Mouse (Mus musculus): Measurements from ENCODE around the gene Abca17. TPM values are rescaled to one million over a fixed set of nuclear protein-coding genes. Genes with fewer than 3 reads are reported as not detected.

Abca17 gene
- polyA plus RNA-seq, 1 experiment from 2014 or later, result 0.13 TPM

DNA sequence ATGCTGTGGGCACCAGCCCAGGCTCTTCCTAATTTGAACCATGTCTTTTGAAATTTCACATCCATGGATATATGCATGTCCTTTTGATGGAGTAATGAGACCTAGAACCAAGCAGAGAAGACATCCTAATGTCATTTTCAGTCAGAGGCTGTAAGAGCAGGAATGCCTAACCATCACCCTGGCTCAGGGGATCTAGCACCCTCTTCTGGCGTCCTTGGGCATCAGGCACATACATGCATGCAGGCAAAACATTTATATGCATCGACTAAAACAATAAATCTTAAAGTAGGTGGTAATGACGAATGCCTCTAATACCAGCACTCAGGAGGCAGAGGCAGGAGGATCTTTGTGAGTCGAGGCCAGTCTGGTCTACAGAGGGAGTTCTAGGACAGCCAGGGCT is 43.4 kb downstream of the Abca17 start:
- Histone ChIP-seq H3K9ac (ENCODE audit: low read length) (no peak overlapping the region), H3K4me3 (ENCODE audit: low read depth, low read length) (no peak overlapping the region), H3K27ac (ENCODE audit: low read depth, low read length) (no peak overlapping the region), H3K4me1 (ENCODE audit: control insufficient read depth, insufficient read depth, low read length) (no peaks in the 10 kb centered on the region), H3K27me3 (replicated peaks; ENCODE audit: control insufficient read depth, insufficient read depth, low read length) (no peaks in the 10 kb centered on the region), H3K9me3 (replicated peaks; ENCODE audit: control insufficient read depth, low read length) (no peaks in the 10 kb centered on the region), H3K36me3 (ENCODE audit: control insufficient read depth, insufficient read depth, low read length) (no peaks in the 10 kb centered on the region), H3K4me2 (ENCODE audit: low read length) (no peak overlapping the region)
- ATAC-seq (no peak), DNase-seq (ENCODE audit: low spot score) (peak; percentile 36)
- WGBS, result 49% methylated on average over 4 of the region's 4 CpGs

- H3K36me3 ChIP-seq (ENCODE audit: control insufficient read depth, insufficient read depth, low read length), result no peaks in the 10 kb centered on the region
- H3K9ac ChIP-seq (ENCODE audit: low read length), result no peak overlapping the region
- no peak overlapping the region for H3K27ac ChIP-seq (ENCODE audit: low read depth, low read length)
- WGBS, result 85% methylated on average over 4 of the region's 4 CpGs
- no peak overlapping the region for H3K4me2 ChIP-seq (ENCODE audit: low read length)
- H3K4me1 ChIP-seq (ENCODE audit: control insufficient read depth, insufficient read depth, low read length), result no peaks in the 10 kb centered on the region
- no peaks in the 10 kb centered on the region for H3K9me3 ChIP-seq (replicated peaks; ENCODE audit: control insufficient read depth, low read length)
- H3K27me3 ChIP-seq (replicated peaks; ENCODE audit: control insufficient read depth, insufficient read depth, low read length), result no peaks in the 10 kb centered on the region
- no peak for DNase-seq (ENCODE audit: low spot score)
- H3K4me3 ChIP-seq (ENCODE audit: low read depth, low read length), result no peak overlapping the region
- ATAC-seq, result no peak
These were observed 50.2 kb downstream of the Abca17 start for GRCm38 (mm10) chr17:24300651-24301050.

GRCm38 (mm10) chr17:24289338-24289737 is 61.5 kb downstream of the Abca17 start:
- no peak for ATAC-seq
- H3K4me1 ChIP-seq (ENCODE audit: control insufficient read depth, insufficient read depth, low read length), result no peaks in the 10 kb centered on the region
- WGBS, result 85% methylated on average over 5 of the region's 5 CpGs
- H3K27ac ChIP-seq (ENCODE audit: low read depth, low read length), result no peak overlapping the region
- no peak overlapping the region for H3K4me3 ChIP-seq (ENCODE audit: low read depth, low read length)
- DNase-seq (ENCODE audit: low spot score), result no peak
- no peaks in the 10 kb centered on the region for H3K36me3 ChIP-seq (ENCODE audit: control insufficient read depth, insufficient read depth, low read length)
- no peaks in the 10 kb centered on the region for H3K27me3 ChIP-seq (replicated peaks; ENCODE audit: control insufficient read depth, insufficient read depth, low read length)
- no peak overlapping the region for H3K9ac ChIP-seq (ENCODE audit: low read length)
- H3K9me3 ChIP-seq (replicated peaks; ENCODE audit: control insufficient read depth, low read length), result no peaks in the 10 kb centered on the region
- H3K4me2 ChIP-seq (ENCODE audit: low read length), result no peak overlapping the region

DNA sequence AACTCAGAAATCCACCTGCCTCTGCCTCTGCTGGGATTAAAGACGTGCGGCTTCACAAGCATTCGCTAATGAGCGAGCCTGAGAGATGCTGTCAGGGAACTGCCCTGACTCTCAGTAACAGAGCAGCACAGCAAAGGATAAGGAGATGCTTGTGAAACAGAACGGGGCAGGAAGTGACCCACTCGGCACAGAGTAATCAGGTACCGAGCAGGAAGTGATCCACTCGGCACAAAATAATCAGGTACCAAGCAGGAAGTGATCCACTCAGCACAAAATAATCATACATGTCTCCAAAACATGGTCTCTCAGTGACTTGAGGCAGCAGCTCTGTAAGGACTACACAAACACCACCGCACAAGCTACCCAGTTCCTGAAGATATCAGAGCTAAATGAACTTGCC is 62.4 kb downstream of the Abca17 start:
- Histone ChIP-seq H3K9ac (ENCODE audit: low read length) (no peak overlapping the region), H3K4me1 (ENCODE audit: control insufficient read depth, insufficient read depth, low read length) (no peaks in the 10 kb centered on the region), H3K9me3 (replicated peaks; ENCODE audit: control insufficient read depth, low read length) (no peaks in the 10 kb centered on the region), H3K36me3 (ENCODE audit: control insufficient read depth, insufficient read depth, low read length) (no peaks in the 10 kb centered on the region), H3K4me3 (ENCODE audit: low read depth, low read length) (no peak overlapping the region), H3K27ac (ENCODE audit: low read depth, low read length) (no peak overlapping the region), H3K4me2 (ENCODE audit: low read length) (no peak overlapping the region), H3K27me3 (replicated peaks; ENCODE audit: control insufficient read depth, insufficient read depth, low read length) (no peaks in the 10 kb centered on the region)
- ATAC-seq (no peak), DNase-seq (ENCODE audit: low spot score) (no peak)
- 87% methylated on average over 9 of the region's 9 CpGs for WGBS

- Histone ChIP-seq H3K9me3 (replicated peaks; ENCODE audit: control insufficient read depth, low read length) (no peaks in the 10 kb centered on the region), H3K27ac (ENCODE audit: low read depth, low read length) (no peak overlapping the region), H3K27me3 (replicated peaks; ENCODE audit: control insufficient read depth, insufficient read depth, low read length) (no peaks in the 10 kb centered on the region), H3K4me2 (ENCODE audit: low read length) (no peak overlapping the region), H3K36me3 (ENCODE audit: control insufficient read depth, insufficient read depth, low read length) (no peaks in the 10 kb centered on the region), H3K4me3 (ENCODE audit: low read depth, low read length) (no peak overlapping the region), H3K9ac (ENCODE audit: low read length) (no peak overlapping the region), H3K4me1 (ENCODE audit: control insufficient read depth, insufficient read depth, low read length) (no peaks in the 10 kb centered on the region)
- ATAC-seq (no peak), DNase-seq (ENCODE audit: low spot score) (no peak)
- 75% methylated on average over 3 of the region's 3 CpGs for WGBS
These were observed 65.2 kb downstream of the Abca17 start for GRCm38 (mm10) chr17:24285680-24286079.

- no peak overlapping the region for H3K27ac ChIP-seq (ENCODE audit: low read depth, low read length)
- DNase-seq (ENCODE audit: low spot score) (no peak), ATAC-seq (no peak)
- H3K9me3 ChIP-seq (replicated peaks; ENCODE audit: control insufficient read depth, low read length), result no peaks in the 10 kb centered on the region
- H3K4me1 ChIP-seq (ENCODE audit: control insufficient read depth, insufficient read depth, low read length), result no peaks in the 10 kb centered on the region
- no peaks in the 10 kb centered on the region for H3K36me3 ChIP-seq (ENCODE audit: control insufficient read depth, insufficient read depth, low read length)
- H3K9ac ChIP-seq (ENCODE audit: low read length), result no peak overlapping the region
- no peak overlapping the region for H3K4me3 ChIP-seq (ENCODE audit: low read depth, low read length)
- 75% methylated on average over 9 of the region's 9 CpGs for WGBS
- no peaks in the 10 kb centered on the region for H3K27me3 ChIP-seq (replicated peaks; ENCODE audit: control insufficient read depth, insufficient read depth, low read length)
- no peak overlapping the region for H3K4me2 ChIP-seq (ENCODE audit: low read length)
These were observed 67.5 kb downstream of the Abca17 start for GRCm38 (mm10) chr17:24283266-24283818.

- Histone ChIP-seq H3K27me3 (replicated peaks; ENCODE audit: control insufficient read depth, insufficient read depth, low read length) (no peaks in the 10 kb centered on the region), H3K27ac (ENCODE audit: low read depth, low read length) (no peak overlapping the region), H3K9me3 (replicated peaks; ENCODE audit: control insufficient read depth, low read length) (no peaks in the 10 kb centered on the region), H3K36me3 (ENCODE audit: control insufficient read depth, insufficient read depth, low read length) (no peaks in the 10 kb centered on the region), H3K9ac (ENCODE audit: low read length) (no peak overlapping the region), H3K4me1 (ENCODE audit: control insufficient read depth, insufficient read depth, low read length) (no peaks in the 10 kb centered on the region), H3K4me3 (ENCODE audit: low read depth, low read length) (no peak overlapping the region), H3K4me2 (ENCODE audit: low read length) (no peak overlapping the region)
- DNase-seq (ENCODE audit: low spot score) (no peak), ATAC-seq (no peak)
- WGBS, result 69% methylated on average over 4 of the region's 4 CpGs
These were observed 68.2 kb downstream of the Abca17 start for GRCm38 (mm10) chr17:24282637-24283036.

DNA sequence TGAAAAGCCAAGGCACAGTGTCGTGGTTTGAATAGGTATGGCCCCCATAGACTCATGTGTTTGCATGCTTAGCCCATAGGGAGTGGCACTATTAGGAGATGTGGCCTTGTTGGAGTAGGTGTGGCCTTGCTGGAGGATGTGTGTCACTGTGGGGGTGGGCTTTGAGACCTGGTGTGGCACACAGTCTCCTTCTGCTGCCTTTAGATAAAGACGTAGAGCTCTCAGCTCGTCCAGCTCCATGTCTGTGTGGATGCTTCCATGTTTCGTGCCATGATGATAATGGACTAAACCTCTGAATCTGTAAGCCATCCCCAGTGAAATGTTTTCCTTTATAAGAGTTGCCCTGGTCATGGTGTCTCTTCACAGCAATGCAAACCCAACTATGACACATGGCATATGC is 71.0 kb downstream of the Abca17 start:
- H3K9me3 ChIP-seq (replicated peaks; ENCODE audit: control insufficient read depth, low read length), result peaks cover 2% of the 10 kb centered on the region; the same call in 1 of the 2 replicates

GRCm38 (mm10) chr17:24267133-24267532 is 83.7 kb downstream of the Abca17 start:
- Histone ChIP-seq H3K27ac (ENCODE audit: low read depth, low read length) (no peak overlapping the region), H3K9me3 (replicated peaks; ENCODE audit: control insufficient read depth, low read length) (no peaks in the 10 kb centered on the region), H3K36me3 (ENCODE audit: control insufficient read depth, insufficient read depth, low read length) (no peaks in the 10 kb centered on the region), H3K9ac (ENCODE audit: low read length) (no peak overlapping the region), H3K27me3 (replicated peaks; ENCODE audit: control insufficient read depth, insufficient read depth, low read length) (no peaks in the 10 kb centered on the region), H3K4me1 (ENCODE audit: control insufficient read depth, insufficient read depth, low read length) (no peaks in the 10 kb centered on the region), H3K4me3 (ENCODE audit: low read depth, low read length) (no peak overlapping the region), H3K4me2 (ENCODE audit: low read length) (no peak overlapping the region)
- WGBS, result 90% methylated on average over 1 of the region's 1 CpGs
- ATAC-seq (no peak), DNase-seq (ENCODE audit: low spot score) (no peak)

More for the DNA sequence above, 71.0 kb downstream of the Abca17 start:
- Histone ChIP-seq H3K27ac (ENCODE audit: low read depth, low read length) (no peak overlapping the region), H3K4me2 (ENCODE audit: low read length) (no peak overlapping the region), H3K9ac (ENCODE audit: low read length) (no peak overlapping the region), H3K36me3 (ENCODE audit: control insufficient read depth, insufficient read depth, low read length) (no peaks in the 10 kb centered on the region), H3K4me3 (ENCODE audit: low read depth, low read length) (no peak overlapping the region), H3K27me3 (replicated peaks; ENCODE audit: control insufficient read depth, insufficient read depth, low read length) (no peaks in the 10 kb centered on the region), H3K4me1 (ENCODE audit: control insufficient read depth, insufficient read depth, low read length) (no peaks in the 10 kb centered on the region)
- DNase-seq (ENCODE audit: low spot score) (no peak), ATAC-seq (no peak)
- 84% methylated on average over 4 of the region's 4 CpGs for WGBS
